Mouse (Mus musculus) left cerebral cortex, adult 2 months (tissue): ENCODE measurements at regions not wholly inside any gene's neighbourhood (a gene's known extent, or its start where the extent isn't known, plus 50 kb on each side); places are given as distances from the start of the nearest gene placed in this dataset.

ENCODE experiments used
- DNase-seq, 2 experiments: peaks; one replicate each; pipeline ENCODE4 v3.0.0; 2021 to 2022; ENCODE audit warnings: low spot score in 2 of 2, mixed read lengths in 1 of 2; ENCODE audit errors: extremely low spot score in 1 of 2
- H3K27ac ChIP-seq: fragments of 200-600 bp; 2 replicates; pipeline ENCODE4 v1.8.1; 2022
- H3K4me3 ChIP-seq: fragments of 200-600 bp; 2 replicates; pipeline ENCODE4 v1.8.1; 2022
- CTCF ChIP-seq: fragments of 200-600 bp; IDR thresholded peaks from 2 replicates; pipeline ENCODE4 v1.8.1; 2022; ENCODE audit warnings: antibody characterized with exemption, mild to moderate bottlenecking, moderate library complexity
- intact Hi-C: fragments of 180-260 bp; cut with DNase I; formaldehyde crosslinking; loops from one replicate; pipeline ENCODE4 v1.15.1; 2025

DNA sequence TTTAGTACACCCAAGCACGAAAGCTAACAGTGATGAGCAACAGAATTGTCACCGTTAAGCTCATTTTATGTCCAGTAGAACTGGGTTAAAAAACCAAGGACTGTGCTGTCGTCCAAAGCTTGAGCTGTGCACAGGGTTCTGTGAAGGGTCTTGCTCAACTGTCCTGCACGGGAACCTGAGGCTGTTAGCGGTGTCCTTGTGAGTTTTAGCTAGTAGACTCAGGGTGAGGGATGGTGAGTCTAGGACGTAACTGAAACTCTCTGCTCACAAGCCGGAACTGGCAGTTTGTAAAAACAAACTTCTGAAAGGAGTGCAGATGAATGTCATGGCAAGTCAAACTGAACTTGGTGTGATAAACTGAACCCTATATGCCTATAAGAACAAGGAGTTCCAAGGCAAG is 95.6 kb downstream of the 1700020N01Rik start:
- DNase-seq: no peak
- Histone ChIP-seq H3K4me3 (no peak overlapping the region), H3K27ac (no peak overlapping the region)
- TF ChIP-seq CTCF: no peak
- intact Hi-C loops: no loop called here

DNA sequence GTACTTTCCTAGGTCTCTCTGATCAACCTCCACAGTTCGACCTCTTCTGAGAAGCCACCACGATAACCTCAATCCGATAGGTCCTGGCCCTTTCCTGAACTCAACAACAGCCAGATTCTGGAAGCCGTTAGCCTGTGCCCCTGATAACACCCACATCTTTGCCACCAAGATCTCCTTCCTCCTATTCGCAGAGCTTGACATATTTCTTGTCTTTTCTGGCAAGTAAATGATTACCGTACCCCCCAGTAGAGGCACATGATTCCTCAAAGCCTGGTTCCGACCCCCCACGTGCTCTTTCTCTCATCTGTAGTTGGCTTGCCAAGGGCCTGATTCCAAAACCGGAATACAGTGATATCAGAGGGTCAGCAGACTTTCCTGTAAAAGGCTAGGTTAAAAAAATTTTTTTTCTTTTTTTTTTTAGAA is 96.9 kb downstream of the 1700020N01Rik start:
- intact Hi-C loops: no loop called here
- H3K4me3 ChIP-seq: no peak overlapping the region
- no peak for TF ChIP-seq CTCF
- DNase-seq: no peak
- no peak overlapping the region for H3K27ac ChIP-seq

DNA sequence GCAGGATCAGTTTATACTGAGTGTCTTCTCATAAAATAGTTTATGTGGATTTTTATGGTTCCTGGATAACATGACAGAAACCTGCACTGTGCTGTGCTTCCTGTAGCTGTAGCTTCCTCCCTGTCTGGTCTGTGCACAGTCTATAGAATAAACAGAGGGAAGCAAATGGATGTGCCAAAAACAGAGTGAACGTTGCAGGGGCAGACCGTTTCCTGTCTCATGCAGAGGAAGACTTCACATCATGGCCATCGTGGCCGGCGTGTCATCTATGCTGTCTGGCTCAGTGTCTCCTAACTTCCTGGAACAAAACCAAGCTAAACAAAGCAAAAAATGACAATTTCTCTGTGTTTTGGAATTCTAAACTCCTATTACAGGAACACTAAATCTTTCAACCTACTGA is 102.2 kb downstream of the 1700020N01Rik start:
- Histone ChIP-seq H3K4me3 (no peak overlapping the region), H3K27ac (no peak overlapping the region)
- intact Hi-C loops: no loop called here
- DNase-seq: no peak
- TF ChIP-seq CTCF: no peak

DNA sequence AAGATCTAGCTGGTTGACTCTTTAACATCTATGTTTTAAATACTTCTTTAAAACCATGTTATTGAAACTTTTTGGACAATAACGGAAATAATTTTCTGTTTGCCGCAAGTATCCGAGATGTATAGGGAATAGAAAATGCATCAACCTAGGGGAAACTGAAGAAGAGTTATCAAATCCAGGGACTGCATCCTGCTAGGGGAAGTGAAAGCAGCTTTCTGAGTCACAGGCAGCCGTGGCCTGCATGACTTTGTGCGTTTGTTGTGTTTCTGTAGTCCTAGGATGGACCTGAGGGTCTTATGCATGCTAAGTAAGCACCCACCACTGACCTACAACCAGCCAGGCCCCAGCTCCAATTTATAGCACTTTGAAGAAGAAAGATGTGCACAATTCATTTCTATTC is 103.7 kb downstream of the 1700020N01Rik start:
- intact Hi-C loops: no loop called here
- no peak for DNase-seq
- Histone ChIP-seq H3K27ac (no peak overlapping the region), H3K4me3 (no peak overlapping the region)
- no peak for TF ChIP-seq CTCF

DNA sequence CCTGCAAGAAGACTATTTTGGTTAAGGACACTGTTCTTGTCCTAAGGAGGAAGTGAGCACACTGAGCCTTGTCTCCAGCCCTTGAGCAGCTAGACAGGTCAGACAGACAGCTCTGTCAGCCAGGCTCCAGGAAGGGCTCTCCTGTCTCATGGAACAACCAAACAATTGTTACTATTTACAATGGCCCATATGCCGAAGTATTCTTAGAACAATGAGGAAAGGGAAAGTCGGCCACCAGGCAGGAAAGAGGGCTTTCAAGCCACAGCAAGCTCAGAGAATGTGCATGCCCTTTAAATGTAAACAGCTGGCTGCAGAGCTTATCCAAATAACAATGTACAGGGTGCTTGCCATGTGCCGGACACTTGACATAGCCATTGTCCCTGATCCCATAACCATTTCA is 108.6 kb downstream of the 1700020N01Rik start:
- H3K4me3 ChIP-seq: no peak overlapping the region
- TF ChIP-seq CTCF: no peak
- intact Hi-C loops: loop anchor here (5.0 kb wide), 1 partner anchor 181 kb away; the partner anchor contains the start of gene Sgk1
- DNase-seq: no peak
- H3K27ac ChIP-seq: peak overlapping the region; percentile 40; the same call in 1 of the 2 replicates

DNA sequence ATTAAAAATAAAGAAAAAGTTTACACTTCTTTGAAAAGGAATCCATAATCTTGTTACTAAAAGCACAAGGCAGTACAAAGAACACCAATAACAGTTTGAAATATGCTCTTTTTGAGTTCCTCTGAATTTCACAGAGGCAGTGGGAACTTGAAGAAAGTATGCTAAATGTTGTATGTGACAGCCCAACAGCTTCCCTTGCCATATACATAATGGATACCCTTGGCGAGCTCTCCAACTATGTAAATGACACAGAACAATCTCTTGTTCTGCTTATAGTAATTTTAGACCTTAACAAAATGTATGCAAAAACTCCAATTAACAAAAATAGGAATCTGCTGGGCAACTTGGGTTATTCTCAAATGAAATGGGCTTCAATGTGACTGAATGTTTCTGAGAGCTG is 109.2 kb downstream of the 1700020N01Rik start:
- intact Hi-C loops: loop anchor here (5.0 kb wide), 1 partner anchor 180 kb away; the partner anchor contains the start of gene Sgk1
- H3K27ac ChIP-seq: peak overlapping the region; percentile 40; the same call in 1 of the 2 replicates
- no peak overlapping the region for H3K4me3 ChIP-seq
- no peak for DNase-seq
- no peak for TF ChIP-seq CTCF

DNA sequence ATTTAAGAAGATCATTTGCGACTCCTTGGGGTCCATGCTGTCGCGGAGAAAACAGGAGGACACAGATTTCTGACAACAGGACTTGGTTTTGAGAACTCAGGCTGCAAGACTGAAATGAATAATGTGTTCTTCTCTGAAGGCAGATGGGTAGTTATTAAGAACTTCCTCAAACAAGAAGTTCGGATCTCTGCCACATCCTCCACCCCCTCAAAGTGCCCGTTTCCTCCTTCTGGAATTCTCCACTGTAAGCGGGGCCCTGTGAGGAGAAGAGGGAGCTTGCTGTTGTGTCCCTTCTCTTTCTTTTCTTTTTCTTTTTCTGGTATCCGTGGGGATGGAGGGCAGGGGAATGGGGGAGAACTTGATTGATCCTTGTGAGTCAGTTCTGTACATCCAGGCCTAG is 118.9 kb downstream of the 1700020N01Rik start:
- intact Hi-C loops: no loop called here
- no peak for DNase-seq
- H3K27ac ChIP-seq: no peak overlapping the region

DNA sequence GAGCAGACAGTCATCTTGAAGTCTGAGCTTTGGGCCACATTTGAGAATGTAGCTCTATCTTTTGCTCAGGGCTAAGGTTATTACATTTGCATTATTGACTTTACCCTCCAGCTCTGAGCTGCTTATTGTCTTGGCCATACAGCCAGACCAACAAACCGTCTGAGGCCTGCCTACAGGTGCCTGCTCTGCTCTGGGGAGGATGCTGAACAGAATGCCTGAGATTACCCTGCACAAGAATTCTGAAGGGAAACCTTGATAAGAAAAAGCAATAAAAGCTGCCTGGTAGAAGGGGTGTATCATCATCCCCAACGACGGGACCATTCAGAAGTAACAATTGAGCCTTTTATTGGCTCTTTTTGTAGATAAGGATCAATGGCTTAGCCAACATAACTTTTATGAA is 119.9 kb downstream of the 1700020N01Rik start:
- Histone ChIP-seq H3K4me3 (no peak overlapping the region), H3K27ac (no peak overlapping the region)
- no peak for TF ChIP-seq CTCF
- intact Hi-C loops: no loop called here
- no peak for DNase-seq

More for the DNA sequence above, 118.9 kb downstream of the 1700020N01Rik start:
- H3K4me3 ChIP-seq: no peak overlapping the region
- TF ChIP-seq CTCF: no peak

DNA sequence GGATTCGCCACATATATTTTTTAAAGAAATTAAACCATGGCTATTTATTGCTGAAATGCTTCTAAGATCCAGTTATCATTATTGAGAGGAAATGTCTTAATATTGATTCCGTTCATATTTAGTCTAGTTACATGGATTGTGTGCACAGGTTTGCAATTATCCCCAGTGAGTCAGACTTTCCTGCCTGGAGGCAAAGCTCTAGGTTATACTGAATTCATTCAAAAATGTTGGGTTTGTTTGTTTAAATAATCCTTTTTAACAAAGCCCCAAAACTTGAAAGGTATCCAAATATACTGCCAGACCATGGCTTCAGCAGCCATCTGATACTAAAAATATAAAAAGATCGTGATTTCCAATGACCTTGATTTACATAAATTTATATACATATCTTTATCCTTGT is 122.5 kb downstream of the 1700020N01Rik start:
- no peak for DNase-seq
- intact Hi-C loops: loop anchor here (5.0 kb wide), 1 partner anchor 42 kb away; no protein-coding TSS in a partner anchor
- no peak for TF ChIP-seq CTCF
- Histone ChIP-seq H3K4me3 (no peak overlapping the region), H3K27ac (no peak overlapping the region)

DNA sequence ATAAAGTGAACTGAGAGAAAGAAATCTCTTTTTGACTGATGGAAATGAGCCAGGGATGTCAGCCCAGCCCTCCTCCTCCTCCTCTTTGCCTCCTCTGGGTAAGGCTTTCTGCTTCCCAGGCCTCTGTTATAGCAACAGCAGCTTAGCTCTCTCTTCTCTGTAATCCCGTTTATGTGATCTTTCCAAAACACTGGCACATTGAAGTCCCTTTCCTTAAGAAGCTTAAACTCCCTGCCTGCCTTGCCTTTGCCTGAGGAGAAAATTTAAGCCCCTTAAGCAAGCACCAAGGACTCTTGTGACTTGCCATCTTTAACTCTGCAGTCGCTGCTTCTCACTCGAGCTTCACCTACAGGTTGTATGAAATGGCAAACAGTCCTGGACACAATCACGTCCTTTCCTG is 125.2 kb downstream of the 1700020N01Rik start:
- H3K27ac ChIP-seq: no peak overlapping the region
- DNase-seq: no peak
- no peak overlapping the region for H3K4me3 ChIP-seq
- no peak for TF ChIP-seq CTCF
- intact Hi-C loops: loop anchor here (5.0 kb wide), 1 partner anchor 39 kb away; no protein-coding TSS in a partner anchor

DNA sequence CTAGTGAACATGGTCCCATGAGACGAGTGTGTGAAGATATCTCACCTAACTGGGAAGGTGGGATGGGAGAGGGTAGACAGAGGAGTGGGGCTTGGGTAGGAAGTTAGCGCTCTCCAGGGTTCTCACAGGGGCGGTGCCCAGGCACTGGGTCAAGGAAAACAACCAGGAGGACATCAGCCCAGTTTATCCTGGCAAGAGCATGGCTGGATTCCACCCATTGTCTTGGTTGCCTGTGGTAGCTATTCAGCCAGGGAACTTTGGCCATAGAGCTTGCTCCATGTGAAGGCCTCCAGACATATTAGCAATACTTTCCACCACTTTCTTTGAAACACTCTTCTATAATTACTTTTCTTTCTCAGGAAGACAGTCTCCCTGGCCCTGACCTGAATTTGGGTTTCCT is 131.4 kb downstream of the 1700020N01Rik start:
- Histone ChIP-seq H3K4me3 (no peak overlapping the region), H3K27ac (no peak overlapping the region)
- intact Hi-C loops: no loop called here
- TF ChIP-seq CTCF: no peak
- DNase-seq: no peak

DNA sequence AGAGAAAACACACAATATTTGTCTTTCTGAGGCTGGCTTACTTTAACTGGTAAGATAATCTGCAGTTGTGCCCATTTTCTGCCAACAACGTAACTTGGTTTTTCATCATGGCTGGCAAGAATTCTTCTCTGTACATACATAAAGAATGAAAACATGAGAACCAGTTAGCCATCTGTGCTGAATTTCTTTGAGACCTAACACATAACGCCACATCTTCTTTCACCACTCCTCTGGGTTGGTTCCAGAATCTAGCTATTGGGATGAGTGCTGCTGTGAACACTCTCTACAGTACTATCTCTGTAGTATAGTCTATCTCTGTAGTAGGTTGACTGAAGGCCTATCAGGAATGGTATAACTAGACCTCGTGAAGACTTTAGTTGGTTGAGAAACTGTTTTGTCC is 132.1 kb downstream of the 1700020N01Rik start:
- TF ChIP-seq CTCF: no peak
- H3K27ac ChIP-seq: no peak overlapping the region
- no peak for DNase-seq
- H3K4me3 ChIP-seq: no peak overlapping the region
- intact Hi-C loops: no loop called here

DNA sequence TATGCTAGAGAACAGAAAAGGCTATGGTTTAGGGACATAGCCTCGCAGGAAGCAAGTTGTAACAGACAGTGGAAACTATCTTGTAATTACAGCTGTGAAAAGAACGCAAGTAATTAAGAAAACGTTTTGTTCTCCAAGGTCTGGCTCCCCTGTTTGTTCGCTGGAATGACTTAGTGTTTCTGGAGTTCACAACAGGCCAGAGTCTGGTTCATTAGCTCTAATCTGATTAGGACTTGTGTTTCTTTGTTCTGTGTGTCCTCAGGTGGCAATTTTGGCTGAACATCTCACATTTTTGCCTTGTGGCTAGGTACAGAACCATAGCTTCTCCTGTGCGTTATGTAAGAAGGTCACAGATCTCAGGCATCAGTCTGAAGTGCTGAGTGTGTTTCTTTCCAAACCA is 141.7 kb upstream of the Sgk1 start:
- no peak for TF ChIP-seq CTCF
- intact Hi-C loops: no loop called here
- no peak overlapping the region for H3K27ac ChIP-seq
- no peak overlapping the region for H3K4me3 ChIP-seq
- DNase-seq: no peak
